Mouse (Mus musculus) MEL (cell line): ENCODE measurements around the gene Alkbh4. TPM values are rescaled to one million over a fixed set of nuclear protein-coding genes. Genes with fewer than 3 reads are reported as not detected.

ENCODE experiments used
- DNase-seq: peaks from one replicate; pipeline ENCODE4 v3.0.0; 2011; ENCODE audit warnings: low read depth, low spot score
- H3K27ac ChIP-seq: 2 replicates; pipeline ENCODE4 v1.5.1; 2012; ENCODE audit warnings: low read depth, mild to moderate bottlenecking, control low read depth, low read length, moderate library complexity; ENCODE audit not compliant: control insufficient read depth
- H3K27me3 ChIP-seq, 2 experiments: fragments of 150-350 bp in 1 of 2; sonication (generic) in 1 of 2; 2 replicates each; pipeline ENCODE4 v1.6.1; 2012; ENCODE audit warnings: low read length in 2 of 2, mild to moderate bottlenecking in 2 of 2, improper control_type of control experiment in 1 of 2, moderate library complexity in 1 of 2; ENCODE audit not compliant: insufficient read depth in 2 of 2, control insufficient read depth in 1 of 2
- H3K36me3 ChIP-seq, 2 experiments: 2 replicates each; pipeline ENCODE4 v1.6.1; 2012 to 2014; ENCODE audit warnings: low read length in 2 of 2, improper control_type of control experiment in 1 of 2, inconsistent platforms in 1 of 2, mild to moderate bottlenecking in 1 of 2; ENCODE audit not compliant: insufficient read depth in 2 of 2, control insufficient read depth in 1 of 2
- H3K4me1 ChIP-seq, 2 experiments: fragments of 150-350 bp in 1 of 2; sonication (generic) in 1 of 2; 2 replicates each; pipeline ENCODE4 v1.6.1; 2012; ENCODE audit warnings: low read length in 2 of 2, improper control_type of control experiment in 1 of 2, mild to moderate bottlenecking in 1 of 2; ENCODE audit not compliant: insufficient read depth in 2 of 2, control insufficient read depth in 1 of 2
- H3K4me3 ChIP-seq, 2 experiments: fragments of 150-350 bp in 1 of 2; sonication (generic) in 1 of 2; 2 replicates each; pipeline ENCODE4 v1.5.1; 2012; ENCODE audit warnings: low read depth in 2 of 2, low read length in 2 of 2, mild to moderate bottlenecking in 2 of 2, moderate library complexity in 2 of 2, control low read depth in 1 of 2, improper control_type of control experiment in 1 of 2; ENCODE audit not compliant: control insufficient read depth in 1 of 2, insufficient read depth in 1 of 2
- H3K79me2 ChIP-seq: 2 replicates; pipeline ENCODE4 v1.6.1; 2012; ENCODE audit warnings: mild to moderate bottlenecking, low read length, moderate library complexity; ENCODE audit not compliant: control insufficient read depth, poor library complexity, insufficient read depth
- H3K9ac ChIP-seq: 2 replicates; pipeline ENCODE4 v1.6.1; 2012; ENCODE audit warnings: low read depth, mild to moderate bottlenecking, control low read depth, low read length, moderate library complexity; ENCODE audit not compliant: control insufficient read depth, poor library complexity, severe bottlenecking
- H3K9me3 ChIP-seq: fragments of 150-350 bp; sonication (generic); replicated peaks from 2 replicates; pipeline ENCODE4 v1.6.1; 2012; ENCODE audit warnings: mild to moderate bottlenecking, low read length, improper control_type of control experiment, moderate library complexity; ENCODE audit not compliant: insufficient read depth
- BHLHE40 ChIP-seq: IDR thresholded peaks from 2 replicates; pipeline ENCODE4 v1.6.1; 2012; ENCODE audit warnings: low read depth, mild to moderate bottlenecking, inconsistent platforms, low read length, improper control_type of control experiment, borderline replicate concordance
- CHD1 ChIP-seq: IDR thresholded peaks from 2 replicates; pipeline ENCODE4 v1.6.1; 2012; ENCODE audit warnings: low read depth, mild to moderate bottlenecking, inconsistent platforms, low read length, improper control_type of control experiment
- CHD2 ChIP-seq: IDR thresholded peaks from 2 replicates; pipeline ENCODE4 v1.6.1; 2011; ENCODE audit warnings: low read length, improper control_type of control experiment
- CTCF ChIP-seq, 3 experiments: IDR thresholded peaks in 2 of 3; conservative IDR thresholded peaks in 1 of 3; 2 replicates each; pipeline ENCODE4 v1.5.1; 2011 to 2012; ENCODE audit warnings: low read length in 3 of 3, low read depth in 2 of 3, mild to moderate bottlenecking in 2 of 3, improper control_type of control experiment in 1 of 3, inconsistent platforms in 1 of 3, mixed read lengths in 1 of 3, moderate library complexity in 1 of 3; ENCODE audit not compliant: control insufficient read depth in 1 of 3, insufficient read depth in 1 of 3, poor library complexity in 1 of 3, severe bottlenecking in 1 of 3
- E2F4 ChIP-seq: IDR thresholded peaks from 2 replicates; pipeline ENCODE4 v1.6.1; 2011; ENCODE audit warnings: low read depth, low read length, improper control_type of control experiment, borderline replicate concordance
- ELF1 ChIP-seq: IDR thresholded peaks from 2 replicates; pipeline ENCODE4 v1.6.1; 2014; ENCODE audit warnings: low read depth, mild to moderate bottlenecking, inconsistent platforms, low read length, improper control_type of control experiment, moderate library complexity
- EP300 ChIP-seq, 2 experiments: IDR thresholded peaks; 2 replicates each; pipeline ENCODE4 v1.6.1; 2011; ENCODE audit warnings: improper control_type of control experiment in 2 of 2, low read length in 2 of 2, low read depth in 1 of 2, mild to moderate bottlenecking in 1 of 2
- ETS1 ChIP-seq: IDR thresholded peaks from 2 replicates; pipeline ENCODE4 v1.6.1; 2012; ENCODE audit warnings: low read depth, mild to moderate bottlenecking, inconsistent platforms, low read length, improper control_type of control experiment, moderate library complexity
- GABPA ChIP-seq: IDR thresholded peaks from 2 replicates; pipeline ENCODE4 v1.6.1; 2012; ENCODE audit warnings: low read depth, mild to moderate bottlenecking, inconsistent platforms, low read length, improper control_type of control experiment, moderate library complexity
- GATA1 ChIP-seq: IDR thresholded peaks from 2 replicates; pipeline ENCODE4 v1.6.1; 2011; ENCODE audit warnings: low read depth, low read length, improper control_type of control experiment
- HCFC1 ChIP-seq: IDR thresholded peaks from 2 replicates; pipeline ENCODE4 v1.6.1; 2012; ENCODE audit warnings: low read depth, mild to moderate bottlenecking, inconsistent platforms, low read length, improper control_type of control experiment, moderate library complexity
- JUND ChIP-seq: IDR thresholded peaks from 2 replicates; pipeline ENCODE4 v1.6.1; 2011; ENCODE audit warnings: low read depth, mild to moderate bottlenecking, improper control_type of control experiment, low read length
- KAT2A ChIP-seq: conservative IDR thresholded peaks from 2 replicates; pipeline ENCODE4 v1.6.1; 2012; ENCODE audit warnings: low read depth, low read length, improper control_type of control experiment, inconsistent platforms
- MAFK ChIP-seq: IDR thresholded peaks from 2 replicates; pipeline ENCODE4 v1.6.1; 2011; ENCODE audit warnings: low read depth, mild to moderate bottlenecking, low read length, improper control_type of control experiment, borderline replicate concordance
- MAX ChIP-seq: IDR thresholded peaks from 2 replicates; pipeline ENCODE4 v1.6.1; 2011; ENCODE audit warnings: low read length, improper control_type of control experiment
- MAZ ChIP-seq: IDR thresholded peaks from 2 replicates; pipeline ENCODE4 v1.6.1; 2012; ENCODE audit warnings: low read depth, mild to moderate bottlenecking, inconsistent platforms, low read length, improper control_type of control experiment
- MEF2A ChIP-seq: IDR thresholded peaks from 2 replicates; pipeline ENCODE4 v1.6.1; 2014; ENCODE audit warnings: low read depth, mild to moderate bottlenecking, inconsistent platforms, low read length, improper control_type of control experiment; ENCODE audit not compliant: poor library complexity, insufficient replicate concordance, severe bottlenecking; ENCODE audit errors: extremely low read depth
- MXI1 ChIP-seq: IDR thresholded peaks from 2 replicates; pipeline ENCODE4 v1.6.1; 2011; ENCODE audit warnings: mild to moderate bottlenecking, low read depth, low read length, improper control_type of control experiment
- MYB ChIP-seq: IDR thresholded peaks from 2 replicates; pipeline ENCODE4 v1.6.1; 2011; ENCODE audit warnings: mild to moderate bottlenecking, low read depth, low read length, improper control_type of control experiment
- NELFE ChIP-seq: IDR thresholded peaks from 2 replicates; pipeline ENCODE4 v1.6.1; 2011; ENCODE audit warnings: low read depth, low read length, improper control_type of control experiment
- NRF1 ChIP-seq: IDR thresholded peaks from 2 replicates; pipeline ENCODE4 v1.6.1; 2014; ENCODE audit warnings: low read depth, mild to moderate bottlenecking, inconsistent platforms, low read length, improper control_type of control experiment, moderate library complexity; ENCODE audit not compliant: poor library complexity, insufficient read depth, severe bottlenecking
- POLR2A ChIP-seq, 2 experiments: IDR thresholded peaks; 2 replicates each; pipeline ENCODE4 v1.6.1; 2011 to 2012; ENCODE audit warnings: low read length in 2 of 2, mild to moderate bottlenecking in 2 of 2, control low read depth in 1 of 2, improper control_type of control experiment in 1 of 2, low read depth in 1 of 2, moderate library complexity in 1 of 2; ENCODE audit not compliant: control insufficient read depth in 1 of 2, insufficient read depth in 1 of 2, poor library complexity in 1 of 2
- POLR2AphosphoS2 ChIP-seq: IDR thresholded peaks from 2 replicates; pipeline ENCODE4 v1.6.1; 2011; ENCODE audit warnings: low read length, improper control_type of control experiment
- RAD21 ChIP-seq: IDR thresholded peaks from 2 replicates; pipeline ENCODE4 v1.6.1; 2011; ENCODE audit warnings: mild to moderate bottlenecking, low read depth, low read length, improper control_type of control experiment
- RCOR1 ChIP-seq: IDR thresholded peaks from 2 replicates; pipeline ENCODE4 v1.6.1; 2012; ENCODE audit warnings: low read depth, mild to moderate bottlenecking, inconsistent platforms, low read length, improper control_type of control experiment
- SIN3A ChIP-seq: IDR thresholded peaks from 2 replicates; pipeline ENCODE4 v1.6.1; 2012; ENCODE audit warnings: low read length, improper control_type of control experiment, inconsistent platforms
- TAL1 ChIP-seq: IDR thresholded peaks from 2 replicates; pipeline ENCODE4 v1.6.1; 2012; ENCODE audit warnings: mild to moderate bottlenecking, inconsistent platforms, low read length, moderate library complexity, mixed read lengths
- TCF12 ChIP-seq: IDR thresholded peaks from 2 replicates; pipeline ENCODE4 v1.6.1; 2014; ENCODE audit warnings: low read depth, mild to moderate bottlenecking, inconsistent platforms, low read length, improper control_type of control experiment, moderate library complexity
- UBTF ChIP-seq: IDR thresholded peaks from 2 replicates; pipeline ENCODE4 v1.6.1; 2012; ENCODE audit warnings: low read depth, mild to moderate bottlenecking, inconsistent platforms, low read length, improper control_type of control experiment, moderate library complexity, borderline replicate concordance; ENCODE audit not compliant: insufficient read depth
- USF1 ChIP-seq: IDR thresholded peaks from 2 replicates; pipeline ENCODE4 v1.6.1; 2014; ENCODE audit warnings: low read depth, mild to moderate bottlenecking, inconsistent platforms, low read length, improper control_type of control experiment, moderate library complexity
- USF2 ChIP-seq, 2 experiments: IDR thresholded peaks; 2 replicates each; pipeline ENCODE4 v1.6.1; 2011 to 2012; ENCODE audit warnings: improper control_type of control experiment in 2 of 2, low read length in 2 of 2, borderline replicate concordance in 1 of 2, inconsistent platforms in 1 of 2, low read depth in 1 of 2, mild to moderate bottlenecking in 1 of 2; ENCODE audit not compliant: insufficient read depth in 1 of 2
- ZC3H11A ChIP-seq: IDR thresholded peaks from 2 replicates; pipeline ENCODE4 v1.6.1; 2012; ENCODE audit warnings: low read depth, mild to moderate bottlenecking, inconsistent platforms, low read length, improper control_type of control experiment
- ZKSCAN1 ChIP-seq: IDR thresholded peaks from 2 replicates; pipeline ENCODE4 v1.6.1; 2012; ENCODE audit warnings: low read depth, mild to moderate bottlenecking, inconsistent platforms, low read length, improper control_type of control experiment, moderate library complexity
- ZMIZ1 ChIP-seq: IDR thresholded peaks from 2 replicates; pipeline ENCODE4 v1.6.1; 2012; ENCODE audit warnings: low read depth, mild to moderate bottlenecking, inconsistent platforms, low read length, improper control_type of control experiment, moderate library complexity
- ZNF384 ChIP-seq: IDR thresholded peaks from 2 replicates; pipeline ENCODE4 v1.6.1; 2012; ENCODE audit warnings: low read depth, mild to moderate bottlenecking, inconsistent platforms, low read length, improper control_type of control experiment
- polyA plus RNA-seq, 2 experiments: library from polyadenylated mRNA; stranded (reverse) in 1 of 2; unstranded in 1 of 2; fragments of >175 nt in 1 of 2; fragments of >200 nt in 1 of 2; gene quantifications; 2 replicates each; pipeline versions ENCODE4 v1.2.1 to v1.2.4; 2012; ENCODE audit warnings: low replicate concordance in 2 of 2, low read depth in 1 of 2; ENCODE audit not compliant: insufficient read length in 2 of 2, insufficient read depth in 1 of 2, missing spikeins in 1 of 2
- total RNA-seq: library from RNA; depleted of rRNA; stranded (reverse); fragments of 300-350 nt; gene quantifications from 2 replicates; pipeline ENCODE4 v1.2.3, GENCODE M21; 2012

The Alkbh4 gene
- total and polyA plus RNA-seq, 3 experiments: 23.2 to 24.2 TPM; not detected in 1

DNA sequence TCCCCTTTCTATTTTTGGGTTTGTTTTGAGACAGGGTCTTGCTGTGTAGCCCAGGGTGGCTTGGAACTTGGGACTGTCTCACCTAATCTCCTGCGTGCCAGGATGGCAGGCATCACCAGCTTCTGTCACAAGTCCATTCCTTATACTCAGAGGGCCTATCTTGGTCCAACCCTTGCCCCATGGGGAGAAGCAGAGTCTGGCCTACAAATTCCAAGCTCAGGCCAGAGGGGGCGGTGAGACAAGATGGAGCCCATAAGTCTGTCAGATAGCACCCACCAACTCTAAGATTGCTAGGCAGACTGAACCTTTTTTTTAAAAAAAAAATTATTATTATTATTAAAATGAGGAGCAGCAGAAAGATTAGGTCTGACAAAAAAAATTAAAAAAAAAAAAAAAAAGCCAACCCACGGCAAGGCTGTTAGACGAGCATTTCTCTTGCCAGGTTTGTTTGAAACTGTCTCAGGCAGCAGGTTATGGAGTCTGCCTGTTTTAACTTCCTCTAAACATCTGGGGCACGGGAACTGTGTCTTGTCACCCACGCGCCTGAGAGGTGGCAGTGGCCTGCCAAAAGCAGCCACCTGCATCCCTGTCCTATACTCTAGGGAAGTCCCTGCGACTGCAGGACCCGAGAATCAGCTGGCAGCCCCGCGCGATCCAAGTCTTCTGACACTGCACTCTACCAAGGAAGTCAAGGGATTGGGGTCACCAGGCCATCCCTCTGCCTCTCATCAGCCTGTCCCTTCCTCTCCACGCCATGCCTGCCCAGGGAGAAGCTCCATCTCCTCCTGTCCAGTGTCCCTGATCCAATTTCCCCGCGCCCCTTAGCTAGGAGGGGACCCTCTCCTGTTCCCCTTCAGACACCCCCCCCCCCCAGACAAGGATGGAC lies 33.9 kb downstream of the Alkbh4 start:
- Histone ChIP-seq H3K9ac (peak overlapping the region; percentile 80), H3K9me3 (no peaks in the 10 kb centered on the region), H3K27ac (peak overlapping the region; percentile 66), H3K79me2 (peaks cover 14% of the 10 kb centered on the region), H3K36me3 (peaks cover 2 to 15% of the 10 kb centered on the region in 2 experiments; a peak in 3 of 4 replicates), H3K4me1 (peaks cover 0 to 29% of the 10 kb centered on the region in 2 experiments), H3K4me3 (peak overlapping the region; percentile 78 to 81), H3K27me3 (no peaks in the 10 kb centered on the region)
- DNase-seq: peak; percentile 83
- no peak for TF ChIP-seq UBTF
- peak; percentile 71 for TF ChIP-seq ETS1
- TF ChIP-seq USF1: no peak
- TF ChIP-seq CHD2: no peak
- 0 out of 2 replicates have a peak, but pooled peaks have one; percentile 7 for TF ChIP-seq TAL1
- no peak for TF ChIP-seq E2F4
- no peak for TF ChIP-seq RCOR1
- peak; percentile 84; the same call in 1 of the 2 replicates for TF ChIP-seq SIN3A
- no peak for TF ChIP-seq GABPA
- no peak for TF ChIP-seq ZC3H11A
- no peak for TF ChIP-seq EP300 (IDR thresholded peaks at IDR 0.05; ENCODE audit: low read depth in 1 of 2, low read length in 2 of 2)
- no peak for TF ChIP-seq JUND
- no peak for TF ChIP-seq RAD21
- no peak for TF ChIP-seq CTCF (IDR thresholded peaks at IDR 0.05 in 2 of 3, conservative IDR thresholded peaks at IDR 0.05 in 1 of 3; ENCODE audit: control insufficient read depth in 1 of 3, insufficient read depth in 1 of 3, low read depth in 2 of 3, low read length in 3 of 3, poor library complexity in 1 of 3, severe bottlenecking in 1 of 3)
- TF ChIP-seq MAX: no peak
- no peak for TF ChIP-seq POLR2A (IDR thresholded peaks at IDR 0.05; ENCODE audit: control insufficient read depth in 1 of 2, insufficient read depth in 1 of 2, low read depth in 1 of 2, low read length in 2 of 2, poor library complexity in 1 of 2)
- TF ChIP-seq ELF1: no peak
- no peak for TF ChIP-seq KAT2A
- TF ChIP-seq MYB: no peak
- TF ChIP-seq MEF2A: no peak
- no peak for TF ChIP-seq ZMIZ1
- no peak for TF ChIP-seq GATA1
- TF ChIP-seq ZKSCAN1: no peak
- no peak; the same call in 1 of the 2 replicates for TF ChIP-seq CHD1
- peak; percentile 63 for TF ChIP-seq ZNF384
- TF ChIP-seq NRF1: no peak
- TF ChIP-seq BHLHE40: no peak
- 0 out of 2 replicates have a peak, but pooled peaks have one; percentile 18 for TF ChIP-seq TCF12
- TF ChIP-seq HCFC1: no peak
- TF ChIP-seq POLR2AphosphoS2: no peak
- TF ChIP-seq USF2 (IDR thresholded peaks at IDR 0.05; ENCODE audit: borderline replicate concordance in 1 of 2, insufficient read depth in 1 of 2, low read depth in 1 of 2, low read length in 2 of 2): no peak
- TF ChIP-seq MAZ: no peak
- TF ChIP-seq NELFE: no peak; the same call in 1 of the 2 replicates
- TF ChIP-seq MXI1: no peak; the same call in 1 of the 2 replicates
- no peak for TF ChIP-seq MAFK
